Mouse (Mus musculus) urinary bladder, adult 2 months (tissue): ENCODE results near the gene Il1r2. TPM values are rescaled to one million over a fixed set of nuclear protein-coding genes. Genes with fewer than 3 reads are reported as not detected.

Source experiments
- DNase-seq: peaks from one replicate; pipeline ENCODE4 v3.0.0; 2022; ENCODE audit warnings: low spot score
- polyA plus RNA-seq: library from polyadenylated mRNA; depleted of rRNA; stranded (reverse); fragments of >200 nt; gene quantifications from 2 replicates; pipeline ENCODE4 v1.2.3, GENCODE M21; 2012; rRNA removed

The Il1r2 gene
- polyA plus RNA-seq, 1 experiment = 2.2 TPM

DNA sequence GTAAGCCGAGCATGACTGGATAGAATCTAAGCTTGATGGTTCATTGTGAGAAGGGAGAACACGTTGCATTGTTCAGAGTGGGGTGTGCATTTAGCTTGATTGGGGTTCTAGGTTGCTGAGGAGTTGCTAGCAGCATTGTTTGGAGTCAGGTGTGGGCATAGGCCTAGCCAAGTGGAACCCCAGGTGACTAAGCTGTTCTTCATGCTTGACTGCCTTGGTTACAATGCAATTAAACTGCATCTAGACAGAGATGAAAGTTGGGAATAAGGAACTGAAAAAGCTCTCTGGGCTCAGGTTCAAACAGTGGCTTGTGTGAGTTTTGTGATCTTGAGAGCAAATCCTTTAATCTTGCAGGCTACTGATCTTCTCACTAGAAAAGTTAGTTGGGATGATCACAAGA is 55.4 kb downstream of the Il1r2 start:
- no peak for DNase-seq

DNA sequence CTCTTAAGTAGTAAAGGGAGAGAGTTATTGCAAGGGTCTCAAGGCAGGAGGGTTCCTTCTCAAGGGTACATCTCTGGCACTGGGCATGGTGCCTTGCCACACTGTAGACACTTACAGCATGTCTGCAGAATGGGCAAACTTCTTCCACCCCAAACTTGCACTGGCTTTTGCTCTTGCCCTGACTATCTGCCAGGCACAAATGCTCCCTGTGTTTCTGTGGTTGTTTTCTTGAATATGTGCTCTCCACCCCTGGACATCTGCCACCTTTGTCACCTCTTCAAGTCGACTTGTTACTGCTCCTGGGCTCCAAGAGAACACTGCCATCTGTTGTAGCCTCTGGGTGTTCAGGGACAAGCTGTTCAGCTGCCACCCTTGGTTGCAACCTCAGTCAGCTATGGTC is 57.8 kb downstream of the Il1r2 start:
- DNase-seq = no peak

DNA sequence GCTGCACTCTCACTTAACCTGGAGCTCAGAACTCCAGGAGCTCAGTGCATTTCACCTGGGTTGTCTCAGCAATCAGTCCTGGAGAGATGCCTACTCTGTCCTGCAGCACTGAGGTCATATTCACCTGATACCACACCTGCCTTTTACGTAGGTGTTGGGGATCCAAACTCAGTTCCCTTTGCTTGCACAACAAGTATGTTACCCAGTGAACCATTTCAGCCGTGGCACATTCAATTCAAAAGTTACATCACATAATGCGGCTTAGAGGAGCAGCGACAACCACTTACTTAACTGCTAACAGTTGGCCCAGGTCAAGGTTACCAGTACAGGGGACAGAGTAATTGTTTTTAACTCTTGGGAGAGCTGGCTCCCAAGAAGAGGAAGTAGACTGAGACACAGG is 58.8 kb downstream of the Il1r2 start:
- DNase-seq = no peak

DNA sequence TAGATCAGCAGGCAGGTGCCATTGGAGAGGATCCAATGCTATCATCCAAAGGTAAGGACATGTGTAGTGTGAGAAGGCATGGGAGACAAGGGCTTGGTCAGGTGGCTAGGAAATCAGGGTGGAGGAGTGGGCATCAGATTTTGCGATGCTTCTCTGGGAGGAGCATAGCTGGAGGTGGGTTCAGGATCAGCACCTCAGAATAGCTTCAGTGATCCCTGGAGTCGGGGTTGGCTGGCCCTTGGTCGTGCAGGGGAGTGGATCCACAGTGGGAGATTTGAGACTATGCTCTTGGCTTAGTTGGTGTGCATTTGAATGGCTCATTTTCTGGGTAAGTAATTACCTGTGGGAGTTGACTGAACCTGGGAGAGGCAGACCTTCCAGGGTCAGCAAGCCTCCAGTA is 59.7 kb downstream of the Il1r2 start:
- DNase-seq = no peak

DNA sequence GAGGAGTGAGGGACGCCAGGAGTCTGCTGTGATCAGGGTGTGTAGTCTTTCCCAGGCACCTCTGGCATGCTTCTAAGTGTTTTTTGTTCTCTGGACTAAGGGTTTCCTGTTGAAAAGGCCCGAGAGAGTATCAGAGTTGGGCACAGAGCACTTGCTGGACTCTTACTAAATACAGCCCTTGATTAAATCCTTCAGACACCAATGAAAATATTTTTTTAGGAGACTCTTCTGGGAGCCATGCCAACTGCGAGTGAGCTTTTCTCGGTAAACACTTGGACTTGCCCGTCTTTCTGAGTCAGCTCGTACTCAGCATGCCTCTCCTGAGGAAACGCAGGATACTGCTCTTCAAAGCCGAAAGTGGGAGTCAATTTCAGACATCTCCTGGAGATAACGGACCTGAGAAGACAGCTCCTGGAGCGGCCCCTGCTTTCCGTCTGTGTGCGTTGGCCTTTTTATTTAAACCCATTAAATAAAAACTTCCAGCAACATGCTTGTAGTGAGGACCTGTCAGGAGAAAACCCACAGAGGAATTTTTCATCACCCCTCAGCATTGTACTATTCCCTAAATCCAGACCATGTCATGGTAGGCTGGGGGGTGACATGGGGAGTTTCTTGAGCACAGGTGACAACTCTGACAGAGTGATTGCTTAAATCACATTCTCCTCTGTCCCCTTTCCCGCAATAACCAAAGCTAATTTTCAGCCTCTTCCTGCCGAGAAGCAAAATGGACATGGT is 66.1 kb downstream of the Il1r2 start:
- DNase-seq = no peak

DNA sequence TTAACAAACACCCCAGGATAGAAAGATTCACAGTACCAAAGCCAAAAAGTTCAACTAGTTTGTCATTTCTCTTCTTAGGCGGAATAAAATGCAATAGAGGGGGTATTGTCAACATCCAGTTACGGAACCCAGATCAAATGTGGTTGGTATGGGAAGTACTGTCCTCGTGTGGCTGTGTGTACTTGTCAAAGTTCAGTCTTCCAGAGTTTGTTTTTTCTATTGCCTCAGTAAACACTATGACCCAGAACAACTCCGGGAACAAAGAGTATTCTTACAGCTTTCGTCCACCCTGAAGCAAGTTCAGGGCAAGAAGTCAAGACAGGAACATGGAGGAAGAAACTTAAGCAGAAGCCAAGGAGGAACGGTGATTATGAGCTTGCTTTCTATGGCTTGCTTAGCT is 82.2 kb downstream of the Il1r2 start:
- no peak for DNase-seq

DNA sequence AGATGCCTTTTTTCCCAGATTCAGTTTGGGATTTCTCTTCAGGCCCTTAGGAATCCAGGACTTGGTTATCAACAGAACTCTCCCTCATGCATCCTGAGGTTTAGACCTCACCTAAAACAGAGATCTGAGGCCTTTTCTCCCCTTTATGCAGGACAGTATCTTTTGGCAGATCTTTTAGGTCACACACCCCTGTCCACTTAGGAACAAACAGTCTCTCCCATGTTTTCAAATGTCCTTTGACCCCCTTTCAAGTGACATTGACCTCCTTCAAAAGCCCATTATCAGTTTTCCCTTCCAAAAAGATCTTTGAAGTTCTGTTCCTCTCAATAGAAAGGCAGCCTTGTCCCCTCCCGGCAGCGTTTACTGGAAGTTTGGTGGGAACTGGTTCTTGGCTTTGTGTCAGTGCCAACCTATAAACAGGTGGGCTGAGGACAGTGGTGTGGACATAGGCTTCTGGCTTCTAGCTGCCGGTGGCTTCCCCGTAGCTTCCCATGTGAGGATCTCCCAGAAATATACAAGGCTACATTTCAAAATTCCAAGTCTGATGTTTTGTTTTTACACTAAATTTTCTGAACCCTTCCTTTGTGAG is 89.5 kb downstream of the Il1r2 start:
- DNase-seq = no peak

DNA sequence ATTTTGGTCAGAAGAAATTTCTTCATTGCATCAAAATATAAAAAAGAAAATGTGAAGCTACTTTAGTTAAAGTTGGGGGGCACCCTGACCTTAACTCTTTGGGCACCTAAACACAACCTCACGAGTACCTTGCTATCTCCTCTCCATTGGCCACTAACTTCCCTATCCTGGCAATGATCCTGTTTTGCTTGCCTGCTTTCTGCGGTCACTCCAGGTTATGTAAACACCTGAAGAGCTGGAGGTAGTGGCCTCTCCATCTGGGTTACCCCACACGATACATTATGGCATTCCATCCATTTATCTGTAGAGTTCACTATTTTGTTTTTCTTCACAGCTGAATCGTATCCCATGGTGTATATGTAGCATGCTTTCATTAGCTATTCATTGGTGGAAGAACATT is 90.5 kb downstream of the Il1r2 start:
- no peak for DNase-seq

DNA sequence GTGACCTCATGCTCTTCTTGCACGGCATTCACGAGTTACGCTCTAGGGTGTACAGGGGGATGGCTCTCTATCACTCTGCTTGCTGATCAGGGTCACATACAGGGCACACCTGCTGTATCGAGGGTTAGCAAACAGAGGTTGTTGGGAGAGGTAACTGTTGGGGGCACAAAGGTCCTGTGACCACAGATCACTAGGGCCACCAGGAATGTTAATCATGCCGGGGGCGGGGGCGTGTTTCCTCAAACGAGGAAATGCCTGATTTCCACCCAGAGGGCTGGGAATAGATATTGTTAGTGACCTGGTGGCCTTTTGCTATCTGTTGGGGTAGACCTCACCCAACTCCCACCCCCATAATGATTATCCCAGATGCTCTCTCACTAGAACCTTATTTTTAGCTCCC is 93.7 kb downstream of the Il1r2 start:
- no peak for DNase-seq

DNA sequence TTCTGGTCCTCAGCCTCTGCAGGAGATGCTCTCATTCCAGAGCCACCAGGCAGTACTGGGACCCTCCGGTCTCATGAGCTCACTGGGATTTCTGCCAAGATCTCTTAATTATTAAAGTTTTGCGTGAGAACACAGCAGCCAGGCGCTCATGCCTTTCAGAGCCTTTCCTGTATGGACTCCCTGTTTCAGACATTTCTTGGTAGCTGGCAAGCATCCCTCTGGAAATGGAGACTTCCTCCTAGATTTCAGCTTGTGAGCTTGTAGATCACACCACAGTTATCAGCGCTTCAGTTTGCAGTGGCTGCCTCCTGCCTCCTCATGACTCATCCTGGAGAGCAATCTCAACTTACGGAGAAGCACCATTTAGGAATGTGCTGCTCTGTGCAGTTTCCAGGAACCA is 98.0 kb downstream of the Il1r2 start:
- DNase-seq = no peak

DNA sequence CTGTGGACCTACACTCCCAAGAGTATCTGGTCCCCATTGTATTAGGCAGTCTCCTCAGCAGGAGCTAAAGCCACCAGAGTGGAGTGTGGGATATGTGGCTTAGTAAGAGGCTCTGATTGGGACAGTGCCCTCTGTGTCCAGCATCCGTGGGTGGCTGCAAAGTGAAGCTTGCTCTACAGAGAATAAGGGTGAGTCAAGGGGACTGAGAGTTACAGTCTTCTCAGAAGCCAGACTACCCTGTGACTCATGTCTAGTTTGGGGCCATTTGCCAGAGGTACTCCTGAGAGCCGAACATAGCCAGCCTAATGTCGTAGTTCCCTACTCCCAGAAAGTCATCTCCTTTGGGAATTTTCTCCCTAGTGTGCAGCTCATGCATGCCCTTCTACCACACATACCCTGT is 100.3 kb downstream of the Il1r2 start:
- DNase-seq = no peak

Other genes starting within 250 kb of the Il1r2 start
- gene Map4k4, start 173.2 kb upstream of the Il1r2 start, polyA plus RNA-seq = 56.1 and 64.9 TPM in 2 replicates
- gene Il1r1, start 151.0 kb downstream of the Il1r2 start, polyA plus RNA-seq = 13.1 and 14.3 TPM in 2 replicates